Mouse (Mus musculus): ENCODE results near the gene Vma21-ps. TPM values are rescaled to one million over a fixed set of nuclear protein-coding genes. Genes with fewer than 3 reads are reported as not detected.
A peak's percentile ranks its signal among the peaks of the same experiment; 100 is the strongest.
"Not testable (repeated sequence)": the region's sequence is repeated elsewhere in the genome, so short reads cannot be mapped to it uniquely, and the experiment has no call there.

The Vma21-ps gene
- polyA plus RNA-seq (2016; fragmentation: Nextera tagmentation; extraction: Ambion mirVana) = not detected in 2 replicates

- not testable (repeated sequence) for H3K27me3 ChIP-seq (ENCODE audit: insufficient read depth, poor library complexity, severe bottlenecking); H3K27ac ChIP-seq; H3K4me3 ChIP-seq; H3K36me3 ChIP-seq; H3K9me3 ChIP-seq; DNase-seq (ENCODE audit: low spot score); H3K4me1 ChIP-seq (replicated peaks)
- WGBS = 92% methylated on average over 10 of the region's 10 CpGs
These were observed at the start of gene Vma21-ps for GRCm38 (mm10) chr4:52497144-52497543. TSS of gene Vma21-ps (minus strand) at chr4:52497244.

- no peaks in the 10 kb centered on the region for H3K9me3 ChIP-seq
- no peak for DNase-seq (ENCODE audit: low spot score)
- H3K36me3 ChIP-seq = no peaks in the 10 kb centered on the region
- no peak overlapping the region for H3K27ac ChIP-seq
- H3K4me1 ChIP-seq (replicated peaks) = no peaks in the 10 kb centered on the region
- 76% methylated on average over 3 of the region's 3 CpGs for WGBS
- H3K4me3 ChIP-seq = no peak overlapping the region
- no peaks in the 10 kb centered on the region for H3K27me3 ChIP-seq (ENCODE audit: insufficient read depth, poor library complexity, severe bottlenecking)
These were observed 46.0 kb upstream of the Vma21-ps start for GRCm38 (mm10) chr4:52543001-52543400.

GRCm38 (mm10) chr4:52530636-52531035, 33.6 kb upstream of the Vma21-ps start:
- no peak overlapping the region for H3K27ac ChIP-seq
- no peaks in the 10 kb centered on the region for H3K4me1 ChIP-seq (replicated peaks)
- 74% methylated on average over 2 of the region's 2 CpGs for WGBS
- H3K4me3 ChIP-seq = no peak overlapping the region
- H3K9me3 ChIP-seq = no peaks in the 10 kb centered on the region
- no peak for DNase-seq (ENCODE audit: low spot score)
- no peaks in the 10 kb centered on the region for H3K27me3 ChIP-seq (ENCODE audit: insufficient read depth, poor library complexity, severe bottlenecking)
- H3K36me3 ChIP-seq = no peaks in the 10 kb centered on the region

GRCm38 (mm10) chr4:52526464-52526863, 29.4 kb upstream of the Vma21-ps start:
- Histone ChIP-seq H3K27me3 (ENCODE audit: insufficient read depth, poor library complexity, severe bottlenecking) (no peaks in the 10 kb centered on the region), H3K9me3 (no peaks in the 10 kb centered on the region), H3K36me3 (no peaks in the 10 kb centered on the region), H3K27ac (no peak overlapping the region), H3K4me3 (no peak overlapping the region), H3K4me1 (replicated peaks) (no peaks in the 10 kb centered on the region)
- DNase-seq (ENCODE audit: low spot score) = no peak
- WGBS = 73% methylated on average over 5 of the region's 5 CpGs

GRCm38 (mm10) chr4:52519301-52519700, 22.3 kb upstream of the Vma21-ps start:
- 90% methylated on average over 5 of the region's 5 CpGs for WGBS
- DNase-seq (ENCODE audit: low spot score) = no peak
- Histone ChIP-seq H3K9me3 (no peaks in the 10 kb centered on the region), H3K36me3 (no peaks in the 10 kb centered on the region), H3K27ac (no peak overlapping the region), H3K4me1 (replicated peaks) (peaks cover 5% of the 10 kb centered on the region; the same call in 1 of the 2 replicates), H3K4me3 (no peak overlapping the region), H3K27me3 (ENCODE audit: insufficient read depth, poor library complexity, severe bottlenecking) (no peaks in the 10 kb centered on the region)

- DNase-seq (ENCODE audit: low spot score) = peak; percentile 8
- no peak overlapping the region for H3K4me3 ChIP-seq
- no peaks in the 10 kb centered on the region for H3K9me3 ChIP-seq
- H3K27ac ChIP-seq = no peak overlapping the region
- WGBS = 4% methylated on average over 4 of the region's 4 CpGs
- H3K36me3 ChIP-seq = no peaks in the 10 kb centered on the region
- peaks cover 5% of the 10 kb centered on the region; the same call in 1 of the 2 replicates for H3K4me1 ChIP-seq (replicated peaks)
- no peaks in the 10 kb centered on the region for H3K27me3 ChIP-seq (ENCODE audit: insufficient read depth, poor library complexity, severe bottlenecking)
These were observed 20.5 kb upstream of the Vma21-ps start for GRCm38 (mm10) chr4:52517580-52517979.

- WGBS = 94% methylated on average over 4 of the region's 4 CpGs
- H3K4me3 ChIP-seq = no peak overlapping the region
These were observed 9.6 kb downstream of the Vma21-ps start for GRCm38 (mm10) chr4:52487486-52487885.

GRCm38 (mm10) chr4:52473431-52473830, 23.6 kb downstream of the Vma21-ps start:
- no peak overlapping the region for H3K27ac ChIP-seq
- H3K36me3 ChIP-seq = peaks cover 99% of the 10 kb centered on the region
- H3K4me1 ChIP-seq (replicated peaks) = no peaks in the 10 kb centered on the region
- no peaks in the 10 kb centered on the region for H3K9me3 ChIP-seq
- H3K27me3 ChIP-seq (ENCODE audit: insufficient read depth, poor library complexity, severe bottlenecking) = no peaks in the 10 kb centered on the region
- no peak for DNase-seq (ENCODE audit: low spot score)
- WGBS = 93% methylated on average over 3 of the region's 3 CpGs
- H3K4me3 ChIP-seq = no peak overlapping the region

More at GRCm38 (mm10) chr4:52487486-52487885, 9.6 kb downstream of the Vma21-ps start:
- H3K9me3 ChIP-seq = no peaks in the 10 kb centered on the region
- no peak overlapping the region for H3K27ac ChIP-seq
- no peaks in the 10 kb centered on the region for H3K27me3 ChIP-seq (ENCODE audit: insufficient read depth, poor library complexity, severe bottlenecking)
- no peaks in the 10 kb centered on the region for H3K4me1 ChIP-seq (replicated peaks)
- H3K36me3 ChIP-seq = peaks cover 53% of the 10 kb centered on the region
- DNase-seq (ENCODE audit: low spot score) = no peak

GRCm38 (mm10) chr4:52461321-52461720, 35.7 kb downstream of the Vma21-ps start:
- DNase-seq (ENCODE audit: low spot score) = no peak
- Histone ChIP-seq H3K4me3 (no peak overlapping the region), H3K9me3 (no peaks in the 10 kb centered on the region), H3K36me3 (peaks cover 94% of the 10 kb centered on the region), H3K27ac (no peak overlapping the region), H3K27me3 (ENCODE audit: insufficient read depth, poor library complexity, severe bottlenecking) (no peaks in the 10 kb centered on the region), H3K4me1 (replicated peaks) (no peaks in the 10 kb centered on the region)
- 92% methylated on average over 5 of the region's 5 CpGs for WGBS

- H3K27me3 ChIP-seq (ENCODE audit: insufficient read depth, poor library complexity, severe bottlenecking) = no peaks in the 10 kb centered on the region
- H3K9me3 ChIP-seq = no peaks in the 10 kb centered on the region
- H3K36me3 ChIP-seq = peaks cover 96% of the 10 kb centered on the region
- DNase-seq (ENCODE audit: low spot score) = no peak
- no peak overlapping the region for H3K4me3 ChIP-seq
- 93% methylated on average over 1 of the region's 1 CpGs for WGBS
- H3K27ac ChIP-seq = no peak overlapping the region
- H3K4me1 ChIP-seq (replicated peaks) = no peaks in the 10 kb centered on the region
These were observed 37.3 kb downstream of the Vma21-ps start for GRCm38 (mm10) chr4:52459726-52460125.

Other genes starting within 250 kb of the Vma21-ps start
- gene Smc2, start 58.0 kb downstream of the Vma21-ps start, polyA plus RNA-seq (2016; fragmentation: Nextera tagmentation; extraction: Ambion mirVana) = 123 and 200 TPM in 2 replicates
- not detected in 2 replicates for gene Toporsl, start 99.0 kb upstream of the Vma21-ps start, polyA plus RNA-seq (2016; fragmentation: Nextera tagmentation; extraction: Ambion mirVana)